Mouse (Mus musculus) neural tube, embryonic 15.5 days (tissue): Measurements from ENCODE around the gene Igsf3. TPM values are rescaled to one million over a fixed set of nuclear protein-coding genes. Genes with fewer than 3 reads are reported as not detected.

Experiments
- ATAC-seq: fragments of 200-750 bp; cut with Nextera tagmentation; 2 replicates; pipeline ENCODE4 v1.8.0; 2017; ENCODE audit warnings: mild to moderate bottlenecking, moderate TSS enrichment, moderate library complexity; ENCODE audit not compliant: low FRiP score
- H3K27ac ChIP-seq: fragments of 300-500 bp; sonication (generic); replicated peaks from 2 replicates; pipeline ENCODE4 v1.5.1; 2015; ENCODE audit warnings: mild to moderate bottlenecking, inconsistent platforms
- H3K27me3 ChIP-seq: fragments of 300-500 bp; sonication (generic); replicated peaks from 2 replicates; pipeline ENCODE4 v1.6.1; 2015; ENCODE audit warnings: inconsistent platforms
- H3K36me3 ChIP-seq: fragments of 300-500 bp; sonication (generic); 2 replicates; pipeline ENCODE4 v1.6.1; 2015; ENCODE audit warnings: inconsistent platforms
- H3K4me1 ChIP-seq: fragments of 300-500 bp; sonication (generic); 2 replicates; pipeline ENCODE4 v1.6.1; 2015; ENCODE audit warnings: inconsistent platforms
- H3K4me2 ChIP-seq: fragments of 300-500 bp; sonication (generic); 2 replicates; pipeline ENCODE4 v1.6.1; 2015; ENCODE audit warnings: inconsistent platforms, mild to moderate bottlenecking, moderate library complexity
- H3K4me3 ChIP-seq: fragments of 300-500 bp; sonication (generic); replicated peaks from 2 replicates; pipeline ENCODE4 v1.5.1; 2015; ENCODE audit warnings: mild to moderate bottlenecking, inconsistent platforms
- H3K9ac ChIP-seq: fragments of 300-500 bp; sonication (generic); replicated peaks from 2 replicates; pipeline ENCODE4 v1.6.1; 2015; ENCODE audit warnings: mild to moderate bottlenecking, inconsistent platforms
- H3K9me3 ChIP-seq: fragments of 300-500 bp; sonication (generic); replicated peaks from 2 replicates; pipeline ENCODE4 v1.6.1; 2016; ENCODE audit warnings: inconsistent platforms
- WGBS: fragments of 180-500 bp; shearing (Covaris S2); methylation state at CpG from one replicate; pipeline ENCODE4 v1.1.7; 2015; ENCODE audit warnings: mixed read lengths; 5-methylcytosine and 5-hydroxymethylcytosine counted together
- polyA plus RNA-seq: library from polyadenylated mRNA; unstranded; fragments of >200 nt; fragmentation: Nextera tagmentation; extraction: Ambion mirVana; gene quantifications from 2 replicates; pipeline ENCODE4 v1.2.1, GENCODE M21; 2015

Igsf3 gene
- polyA plus RNA-seq, 1 experiment from 2014 or later, result 89.7 TPM

- no peaks in the 10 kb centered on the region for H3K27me3 ChIP-seq
- peak overlapping the region; percentile 80 for H3K4me2 ChIP-seq
- ATAC-seq, result peak; percentile 39; the same call in 1 of the 2 replicates
- 2% methylated on average over 12 of the region's 12 CpGs for WGBS
- H3K4me3 ChIP-seq, result peak overlapping the region; percentile 90
- peak overlapping the region; percentile 83 for H3K27ac ChIP-seq
- H3K36me3 ChIP-seq, result no peaks in the 10 kb centered on the region
- peaks cover 58% of the 10 kb centered on the region for H3K4me1 ChIP-seq
- H3K9ac ChIP-seq, result peak overlapping the region; percentile 94
- H3K9me3 ChIP-seq, result no peaks in the 10 kb centered on the region
These were observed 1.2 kb downstream of the Igsf3 start for GRCm38 (mm10) chr3:101378102-101378501.

GRCm38 (mm10) chr3:101379789-101380188 lies 2.9 kb downstream of the Igsf3 start:
- no peaks in the 10 kb centered on the region for H3K9me3 ChIP-seq
- 6% methylated on average over 4 of the region's 4 CpGs for WGBS
- H3K4me3 ChIP-seq, result peak overlapping the region; percentile 90
- ATAC-seq, result no peak
- peak overlapping the region; percentile 44 for H3K9ac ChIP-seq
- H3K27ac ChIP-seq, result no peak overlapping the region
- H3K27me3 ChIP-seq, result no peaks in the 10 kb centered on the region
- H3K4me2 ChIP-seq, result peak overlapping the region; percentile 80
- peaks cover 75% of the 10 kb centered on the region for H3K4me1 ChIP-seq
- H3K36me3 ChIP-seq, result no peaks in the 10 kb centered on the region

GRCm38 (mm10) chr3:101381691-101382090 lies 4.8 kb downstream of the Igsf3 start:
- peaks cover 87% of the 10 kb centered on the region for H3K4me1 ChIP-seq
- H3K27ac ChIP-seq, result no peak overlapping the region
- H3K36me3 ChIP-seq, result no peaks in the 10 kb centered on the region
- H3K27me3 ChIP-seq, result no peaks in the 10 kb centered on the region
- H3K9ac ChIP-seq, result no peak overlapping the region
- no peaks in the 10 kb centered on the region for H3K9me3 ChIP-seq
- ATAC-seq, result no peak
- WGBS, result 70% methylated on average over 5 of the region's 5 CpGs
- H3K4me2 ChIP-seq, result peak overlapping the region; percentile 80
- peak overlapping the region; percentile 90 for H3K4me3 ChIP-seq

- H3K4me3 ChIP-seq, result peak overlapping the region; percentile 90
- H3K4me2 ChIP-seq, result peak overlapping the region; percentile 80
- no peaks in the 10 kb centered on the region for H3K9me3 ChIP-seq
- H3K27ac ChIP-seq, result no peak overlapping the region; the same call in 1 of the 2 replicates
- 31% methylated on average over 4 of the region's 4 CpGs for WGBS
- no peaks in the 10 kb centered on the region for H3K27me3 ChIP-seq
- no peak for ATAC-seq
- no peak overlapping the region for H3K9ac ChIP-seq
- H3K4me1 ChIP-seq, result peaks cover 88% of the 10 kb centered on the region
- no peaks in the 10 kb centered on the region for H3K36me3 ChIP-seq
These were observed 5.9 kb downstream of the Igsf3 start for GRCm38 (mm10) chr3:101382751-101383150.

GRCm38 (mm10) chr3:101386430-101387016 lies 9.6 kb downstream of the Igsf3 start:
- Histone ChIP-seq H3K4me2 (peak overlapping the region; percentile 20), H3K36me3 (no peaks in the 10 kb centered on the region), H3K9ac (no peak overlapping the region), H3K27me3 (no peaks in the 10 kb centered on the region), H3K4me1 (peaks cover 91% of the 10 kb centered on the region), H3K4me3 (no peak overlapping the region), H3K9me3 (no peaks in the 10 kb centered on the region), H3K27ac (peak overlapping the region; percentile 33; the same call in 1 of the 2 replicates)
- ATAC-seq, result no peak
- 30% methylated on average over 8 of the region's 8 CpGs for WGBS

GRCm38 (mm10) chr3:101387849-101388248 lies 11.0 kb downstream of the Igsf3 start:
- Histone ChIP-seq H3K4me3 (no peak overlapping the region; the same call in 1 of the 2 replicates), H3K27me3 (no peaks in the 10 kb centered on the region), H3K27ac (peak overlapping the region; percentile 33; the same call in 1 of the 2 replicates), H3K4me2 (peak overlapping the region; percentile 42), H3K4me1 (peaks cover 91% of the 10 kb centered on the region), H3K9ac (no peak overlapping the region), H3K36me3 (no peaks in the 10 kb centered on the region), H3K9me3 (no peaks in the 10 kb centered on the region)
- no peak for ATAC-seq
- WGBS, result 9% methylated on average over 10 of the region's 10 CpGs

- Histone ChIP-seq H3K9ac (no peak overlapping the region), H3K27ac (no peak overlapping the region), H3K4me3 (no peak overlapping the region), H3K9me3 (no peaks in the 10 kb centered on the region), H3K4me2 (no peak overlapping the region), H3K36me3 (no peaks in the 10 kb centered on the region), H3K27me3 (no peaks in the 10 kb centered on the region), H3K4me1 (peaks cover 91% of the 10 kb centered on the region)
- ATAC-seq, result no peak
- 79% methylated on average over 3 of the region's 3 CpGs for WGBS
These were observed 12.7 kb downstream of the Igsf3 start for GRCm38 (mm10) chr3:101389566-101389965.

GRCm38 (mm10) chr3:101390472-101390871 lies 13.6 kb downstream of the Igsf3 start:
- no peak for ATAC-seq
- peaks cover 93% of the 10 kb centered on the region for H3K4me1 ChIP-seq
- H3K27me3 ChIP-seq, result no peaks in the 10 kb centered on the region
- peak overlapping the region; percentile 63 for H3K27ac ChIP-seq
- H3K9me3 ChIP-seq, result no peaks in the 10 kb centered on the region
- H3K9ac ChIP-seq, result no peak overlapping the region
- peak overlapping the region; percentile 20 for H3K4me2 ChIP-seq
- H3K4me3 ChIP-seq, result no peak overlapping the region
- WGBS, result 44% methylated on average over 9 of the region's 9 CpGs
- H3K36me3 ChIP-seq, result no peaks in the 10 kb centered on the region

GRCm38 (mm10) chr3:101391991-101392390 lies 15.1 kb downstream of the Igsf3 start:
- Histone ChIP-seq H3K27me3 (no peaks in the 10 kb centered on the region), H3K27ac (peak overlapping the region; percentile 37; the same call in 1 of the 2 replicates), H3K36me3 (no peaks in the 10 kb centered on the region), H3K4me2 (peak overlapping the region; percentile 15; the same call in 1 of the 2 replicates), H3K9me3 (no peaks in the 10 kb centered on the region), H3K4me1 (peaks cover 96% of the 10 kb centered on the region), H3K4me3 (no peak overlapping the region), H3K9ac (no peak overlapping the region)
- no peak for ATAC-seq
- WGBS, result 91% methylated on average over 6 of the region's 6 CpGs

GRCm38 (mm10) chr3:101393103-101393644 lies 16.3 kb downstream of the Igsf3 start:
- no peak for ATAC-seq
- 83% methylated on average over 6 of the region's 6 CpGs for WGBS

GRCm38 (mm10) chr3:101393659-101394539 lies 17.0 kb downstream of the Igsf3 start:
- Histone ChIP-seq H3K9me3 (no peaks in the 10 kb centered on the region), H3K9ac (no peak overlapping the region), H3K36me3 (no peaks in the 10 kb centered on the region), H3K4me2 (0 out of 2 replicates have a peak overlapping the region, but pooled peaks have one; percentile 3), H3K27ac (peak overlapping the region; percentile 39), H3K4me3 (no peak overlapping the region), H3K27me3 (no peaks in the 10 kb centered on the region), H3K4me1 (peaks cover 100% of the 10 kb centered on the region)
- 59% methylated on average over 19 of the region's 19 CpGs for WGBS
- no peak for ATAC-seq

More at GRCm38 (mm10) chr3:101393103-101393644, 16.3 kb downstream of the Igsf3 start:
- Histone ChIP-seq H3K36me3 (no peaks in the 10 kb centered on the region), H3K4me3 (no peak overlapping the region), H3K27ac (peak overlapping the region; percentile 39; the same call in 1 of the 2 replicates), H3K4me1 (peaks cover 100% of the 10 kb centered on the region), H3K27me3 (no peaks in the 10 kb centered on the region), H3K9ac (no peak overlapping the region), H3K9me3 (no peaks in the 10 kb centered on the region), H3K4me2 (no peak overlapping the region)
